Mouse (Mus musculus) MEL (cell line): ENCODE measurements at regions not wholly inside any gene's neighbourhood (a gene's known extent, or its start where the extent isn't known, plus 50 kb on each side); places are given as distances from the start of the nearest gene placed in this dataset.

Source experiments
- CHD1 ChIP-seq: IDR thresholded peaks from 2 replicates; pipeline ENCODE4 v1.6.1; 2012; ENCODE audit warnings: low read depth, mild to moderate bottlenecking, inconsistent platforms, low read length, improper control_type of control experiment
- EP300 ChIP-seq, 2 experiments: IDR thresholded peaks; 2 replicates each; pipeline ENCODE4 v1.6.1; 2011; ENCODE audit warnings: improper control_type of control experiment in 2 of 2, low read length in 2 of 2, low read depth in 1 of 2, mild to moderate bottlenecking in 1 of 2
- MAFK ChIP-seq: IDR thresholded peaks from 2 replicates; pipeline ENCODE4 v1.6.1; 2011; ENCODE audit warnings: low read depth, mild to moderate bottlenecking, low read length, improper control_type of control experiment, borderline replicate concordance
- MAX ChIP-seq: IDR thresholded peaks from 2 replicates; pipeline ENCODE4 v1.6.1; 2011; ENCODE audit warnings: low read length, improper control_type of control experiment
- MXI1 ChIP-seq: IDR thresholded peaks from 2 replicates; pipeline ENCODE4 v1.6.1; 2011; ENCODE audit warnings: mild to moderate bottlenecking, low read depth, low read length, improper control_type of control experiment
- NELFE ChIP-seq: IDR thresholded peaks from 2 replicates; pipeline ENCODE4 v1.6.1; 2011; ENCODE audit warnings: low read depth, low read length, improper control_type of control experiment
- POLR2A ChIP-seq, 2 experiments: IDR thresholded peaks; 2 replicates each; pipeline ENCODE4 v1.6.1; 2011 to 2012; ENCODE audit warnings: low read length in 2 of 2, mild to moderate bottlenecking in 2 of 2, control low read depth in 1 of 2, improper control_type of control experiment in 1 of 2, low read depth in 1 of 2, moderate library complexity in 1 of 2; ENCODE audit not compliant: control insufficient read depth in 1 of 2, insufficient read depth in 1 of 2, poor library complexity in 1 of 2
- POLR2AphosphoS2 ChIP-seq: IDR thresholded peaks from 2 replicates; pipeline ENCODE4 v1.6.1; 2011; ENCODE audit warnings: low read length, improper control_type of control experiment
- ZC3H11A ChIP-seq: IDR thresholded peaks from 2 replicates; pipeline ENCODE4 v1.6.1; 2012; ENCODE audit warnings: low read depth, mild to moderate bottlenecking, inconsistent platforms, low read length, improper control_type of control experiment

DNA sequence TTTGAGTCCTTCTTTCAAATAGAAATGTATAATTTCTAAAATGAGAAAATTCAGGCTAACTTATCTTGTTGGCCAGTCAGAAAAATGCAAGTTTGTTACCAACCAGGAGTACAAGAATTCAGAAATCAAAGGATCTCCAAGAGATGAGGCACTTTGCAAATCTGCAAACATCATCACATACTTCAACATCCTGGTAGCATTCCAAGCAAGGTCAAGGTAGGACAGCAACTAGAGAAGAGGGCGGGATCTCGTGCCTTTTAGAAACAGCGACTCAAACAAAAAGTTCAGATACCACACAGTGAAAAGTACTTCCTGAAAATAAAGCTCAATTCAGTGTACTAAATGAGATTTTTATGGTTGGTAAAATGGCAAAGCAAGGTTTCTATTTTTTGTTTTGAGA lies 593.2 kb upstream of the Gm11114 start:
- no peak for TF ChIP-seq POLR2AphosphoS2
- TF ChIP-seq ZC3H11A: no peak
- no peak for TF ChIP-seq EP300 (IDR thresholded peaks at IDR 0.05; ENCODE audit: low read depth in 1 of 2, low read length in 2 of 2)
- TF ChIP-seq MAFK: no peak
- no peak for TF ChIP-seq MXI1
- TF ChIP-seq MAX: no peak
- TF ChIP-seq NELFE: no peak
- TF ChIP-seq POLR2A (IDR thresholded peaks at IDR 0.05; ENCODE audit: control insufficient read depth in 1 of 2, insufficient read depth in 1 of 2, low read depth in 1 of 2, low read length in 2 of 2, poor library complexity in 1 of 2): no peak
- TF ChIP-seq CHD1: no peak
